Mouse (Mus musculus): ENCODE results near the gene Bcar3. TPM values are rescaled to one million over a fixed set of nuclear protein-coding genes. Genes with fewer than 3 reads are reported as not detected.

Gene Bcar3
- polyA plus RNA-seq, 1 experiment from 2014 or later, result 13.8 TPM

GRCm38 (mm10) chr3:122295511-122295910 lies 1.6 kb downstream of the Bcar3 start:
- no peak overlapping the region for H3K4me2 ChIP-seq
- 14% methylated on average over 5 of the region's 5 CpGs for WGBS
- H3K4me3 ChIP-seq (replicated peaks), result no peak overlapping the region
- peaks cover 20% of the 10 kb centered on the region for H3K4me1 ChIP-seq
- no peak overlapping the region for H3K9ac ChIP-seq
- no peak overlapping the region for H3K27ac ChIP-seq
- no peaks in the 10 kb centered on the region for H3K9me3 ChIP-seq (replicated peaks)
- H3K27me3 ChIP-seq, result no peaks in the 10 kb centered on the region
- H3K36me3 ChIP-seq, result no peaks in the 10 kb centered on the region
- no peak for ATAC-seq (replicated peaks; ENCODE audit: low FRiP score)

GRCm38 (mm10) chr3:122296979-122297378 lies 3.0 kb downstream of the Bcar3 start:
- H3K9ac ChIP-seq, result no peak overlapping the region
- ATAC-seq (replicated peaks; ENCODE audit: low FRiP score), result no peak
- no peaks in the 10 kb centered on the region for H3K9me3 ChIP-seq (replicated peaks)
- no peaks in the 10 kb centered on the region for H3K27me3 ChIP-seq
- no peak overlapping the region for H3K4me2 ChIP-seq
- H3K4me1 ChIP-seq, result peaks cover 25% of the 10 kb centered on the region
- H3K36me3 ChIP-seq, result no peaks in the 10 kb centered on the region
- H3K27ac ChIP-seq, result no peak overlapping the region
- H3K4me3 ChIP-seq (replicated peaks), result no peak overlapping the region
- 72% methylated on average over 5 of the region's 5 CpGs for WGBS

GRCm38 (mm10) chr3:122300983-122301919 lies 7.3 kb downstream of the Bcar3 start:
- no peaks in the 10 kb centered on the region for H3K27me3 ChIP-seq
- H3K36me3 ChIP-seq, result no peaks in the 10 kb centered on the region
- no peak overlapping the region for H3K4me3 ChIP-seq (replicated peaks)
- H3K9me3 ChIP-seq (replicated peaks), result no peaks in the 10 kb centered on the region
- no peak overlapping the region for H3K4me2 ChIP-seq
- peak overlapping the region; percentile 51 for H3K27ac ChIP-seq
- no peak overlapping the region for H3K9ac ChIP-seq
- peak; percentile 72; the same call in 1 of the 2 replicates for ATAC-seq (replicated peaks; ENCODE audit: low FRiP score)
- peaks cover 12% of the 10 kb centered on the region; the same call in 1 of the 2 replicates for H3K4me1 ChIP-seq
- WGBS, result 61% methylated on average over 9 of the region's 9 CpGs

GRCm38 (mm10) chr3:122304560-122304959 lies 10.6 kb downstream of the Bcar3 start:
- no peak overlapping the region for H3K27ac ChIP-seq
- 0 out of 2 replicates have a peak, but pooled peaks cover 6% of the 10 kb centered on the region for H3K27me3 ChIP-seq
- 85% methylated on average over 4 of the region's 4 CpGs for WGBS
- no peak overlapping the region for H3K4me2 ChIP-seq
- peaks cover 12% of the 10 kb centered on the region; the same call in 1 of the 2 replicates for H3K4me1 ChIP-seq
- no peak overlapping the region for H3K9ac ChIP-seq
- no peak overlapping the region for H3K4me3 ChIP-seq (replicated peaks)
- no peaks in the 10 kb centered on the region for H3K9me3 ChIP-seq (replicated peaks)
- ATAC-seq (replicated peaks; ENCODE audit: low FRiP score), result no peak
- no peaks in the 10 kb centered on the region for H3K36me3 ChIP-seq

- Histone ChIP-seq H3K4me2 (no peak overlapping the region), H3K9me3 (replicated peaks) (no peaks in the 10 kb centered on the region), H3K27me3 (0 out of 2 replicates have a peak, but pooled peaks cover 9% of the 10 kb centered on the region), H3K4me3 (replicated peaks) (no peak overlapping the region), H3K9ac (no peak overlapping the region), H3K4me1 (peaks cover 3% of the 10 kb centered on the region; the same call in 1 of the 2 replicates), H3K36me3 (no peaks in the 10 kb centered on the region), H3K27ac (no peak overlapping the region)
- WGBS, result 63% methylated on average over 4 of the region's 4 CpGs
- no peak for ATAC-seq (replicated peaks; ENCODE audit: low FRiP score)
Measured at GRCm38 (mm10) chr3:122307894-122308671, 14.1 kb downstream of the Bcar3 start.

- Histone ChIP-seq H3K4me3 (replicated peaks) (no peak overlapping the region), H3K4me2 (no peak overlapping the region), H3K9ac (no peak overlapping the region), H3K27me3 (0 out of 2 replicates have a peak, but pooled peaks cover 9% of the 10 kb centered on the region), H3K27ac (no peak overlapping the region), H3K36me3 (no peaks in the 10 kb centered on the region), H3K9me3 (replicated peaks) (no peaks in the 10 kb centered on the region), H3K4me1 (peaks cover 9% of the 10 kb centered on the region; the same call in 1 of the 2 replicates)
- WGBS, result 29% methylated on average over 6 of the region's 6 CpGs
- ATAC-seq (replicated peaks; ENCODE audit: low FRiP score), result no peak
Measured at GRCm38 (mm10) chr3:122308981-122309380, 15.0 kb downstream of the Bcar3 start.

- Histone ChIP-seq H3K27me3 (0 out of 2 replicates have a peak, but pooled peaks cover 9% of the 10 kb centered on the region), H3K27ac (no peak overlapping the region), H3K4me1 (peaks cover 15% of the 10 kb centered on the region), H3K4me3 (replicated peaks) (no peak overlapping the region), H3K4me2 (no peak overlapping the region), H3K36me3 (no peaks in the 10 kb centered on the region), H3K9me3 (replicated peaks) (no peaks in the 10 kb centered on the region), H3K9ac (no peak overlapping the region)
- 0 out of 2 replicates have a peak, but pooled peaks have one; percentile 56 for ATAC-seq (replicated peaks; ENCODE audit: low FRiP score)
- 17% methylated on average over 2 of the region's 2 CpGs for WGBS
Measured at GRCm38 (mm10) chr3:122312078-122312477, 18.1 kb downstream of the Bcar3 start.

GRCm38 (mm10) chr3:122312936-122313629 lies 19.1 kb downstream of the Bcar3 start:
- no peak overlapping the region for H3K9ac ChIP-seq
- ATAC-seq (replicated peaks; ENCODE audit: low FRiP score), result peak; percentile 31; the same call in 1 of the 2 replicates
- WGBS, result 73% methylated on average over 10 of the region's 10 CpGs
- no peak overlapping the region for H3K4me2 ChIP-seq
- H3K9me3 ChIP-seq (replicated peaks), result no peaks in the 10 kb centered on the region
- no peak overlapping the region for H3K4me3 ChIP-seq (replicated peaks)
- no peak overlapping the region for H3K27ac ChIP-seq
- H3K4me1 ChIP-seq, result peaks cover 15% of the 10 kb centered on the region
- 0 out of 2 replicates have a peak, but pooled peaks cover 9% of the 10 kb centered on the region for H3K27me3 ChIP-seq
- H3K36me3 ChIP-seq, result no peaks in the 10 kb centered on the region

DNA sequence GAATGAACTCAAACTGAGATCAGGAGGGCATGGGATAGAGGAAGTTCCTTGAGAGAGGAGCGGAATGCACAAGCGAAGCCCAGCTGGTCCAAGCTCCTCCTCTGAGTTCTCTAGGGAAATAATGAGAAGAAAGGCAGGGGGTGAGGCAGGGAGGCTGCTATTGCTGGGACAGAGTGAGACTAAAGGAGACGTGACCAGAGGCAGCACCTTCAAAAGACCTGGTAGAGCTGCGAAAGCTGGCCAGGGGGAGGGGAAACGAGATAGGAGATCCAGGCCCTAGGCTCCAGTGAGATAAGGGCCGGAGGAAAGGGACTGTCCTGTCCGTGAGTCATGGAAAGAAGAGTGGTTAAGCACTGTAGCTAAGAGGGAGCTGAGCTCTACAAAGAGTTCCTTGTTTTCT lies 20.0 kb downstream of the Bcar3 start:
- Histone ChIP-seq H3K4me2 (no peak overlapping the region), H3K27ac (no peak overlapping the region), H3K9me3 (replicated peaks) (no peaks in the 10 kb centered on the region), H3K9ac (no peak overlapping the region), H3K4me3 (replicated peaks) (no peak overlapping the region), H3K27me3 (0 out of 2 replicates have a peak, but pooled peaks cover 5% of the 10 kb centered on the region), H3K4me1 (peaks cover 15% of the 10 kb centered on the region), H3K36me3 (no peaks in the 10 kb centered on the region)
- WGBS, result 62% methylated on average over 7 of the region's 7 CpGs
- no peak for ATAC-seq (replicated peaks; ENCODE audit: low FRiP score)

- Histone ChIP-seq H3K4me2 (peak overlapping the region; percentile 28), H3K27me3 (no peaks in the 10 kb centered on the region), H3K9ac (no peak overlapping the region), H3K4me1 (peaks cover 15% of the 10 kb centered on the region), H3K9me3 (replicated peaks) (no peaks in the 10 kb centered on the region), H3K36me3 (no peaks in the 10 kb centered on the region), H3K27ac (peak overlapping the region; percentile 51), H3K4me3 (replicated peaks) (0 out of 2 replicates have a peak overlapping the region, but pooled peaks have one; percentile 7)
- 30% methylated on average over 11 of the region's 11 CpGs for WGBS
- no peak for ATAC-seq (replicated peaks; ENCODE audit: low FRiP score)
Measured at GRCm38 (mm10) chr3:122316621-122317020, 22.7 kb downstream of the Bcar3 start.

DNA sequence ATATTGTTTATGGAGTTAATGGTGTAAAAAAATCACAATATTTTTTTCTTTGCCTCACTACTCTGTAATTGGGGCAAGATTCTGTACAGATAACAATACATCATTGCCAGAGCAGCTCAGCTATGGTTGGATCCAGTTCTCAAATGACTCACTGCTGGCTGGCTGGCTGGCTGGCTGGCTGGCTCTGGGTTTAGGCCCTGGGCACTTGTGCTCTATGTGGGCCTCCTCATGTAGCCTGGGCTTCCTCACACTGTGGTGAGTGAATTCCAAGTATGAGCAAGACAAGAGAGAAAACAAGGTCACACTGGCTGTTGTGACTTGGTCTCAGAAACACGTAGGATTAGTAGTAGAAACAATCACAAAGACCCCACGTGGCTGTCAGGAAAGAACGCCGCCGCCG lies 23.4 kb downstream of the Bcar3 start:
- Histone ChIP-seq H3K36me3 (no peaks in the 10 kb centered on the region), H3K27me3 (no peaks in the 10 kb centered on the region), H3K9me3 (replicated peaks) (no peaks in the 10 kb centered on the region), H3K9ac (no peak overlapping the region), H3K4me1 (peaks cover 22% of the 10 kb centered on the region), H3K27ac (no peak overlapping the region), H3K4me2 (no peak overlapping the region), H3K4me3 (replicated peaks) (no peak overlapping the region)
- 85% methylated on average over 6 of the region's 6 CpGs for WGBS
- no peak for ATAC-seq (replicated peaks; ENCODE audit: low FRiP score)

Data from kidney, embryonic 15.5 days (tissue).